Mouse (Mus musculus) limb, embryonic 12.5 days (tissue): ENCODE results near the gene Slc45a2. TPM values are rescaled to one million over a fixed set of nuclear protein-coding genes. Genes with fewer than 3 reads are reported as not detected.

Experiments
- ATAC-seq: fragments of 200-750 bp; cut with Nextera tagmentation; 2 replicates; pipeline ENCODE4 v1.8.0; 2017; ENCODE audit warnings: low read depth, moderate TSS enrichment; ENCODE audit not compliant: insufficient number of reproducible peaks, insufficient read depth, low FRiP score, low TSS enrichment
- H3K27ac ChIP-seq: fragments of 300-500 bp; sonication (generic); 2 replicates; pipeline ENCODE4 v1.5.1; 2016; ENCODE audit warnings: mild to moderate bottlenecking, moderate library complexity
- H3K27me3 ChIP-seq: fragments of 300-500 bp; sonication (generic); 2 replicates; pipeline ENCODE4 v1.6.1; 2016; ENCODE audit warnings: mild to moderate bottlenecking, moderate library complexity
- H3K36me3 ChIP-seq: fragments of 300-500 bp; sonication (generic); 2 replicates; pipeline ENCODE4 v1.6.1; 2016; ENCODE audit warnings: mild to moderate bottlenecking, moderate library complexity
- H3K4me1 ChIP-seq: fragments of 300-500 bp; sonication (generic); replicated peaks from 2 replicates; pipeline ENCODE4 v1.6.1; 2016
- H3K4me2 ChIP-seq: fragments of 300-500 bp; sonication (generic); 2 replicates; pipeline ENCODE4 v1.6.1; 2016; ENCODE audit warnings: mild to moderate bottlenecking, moderate library complexity
- H3K4me3 ChIP-seq: fragments of 300-500 bp; sonication (generic); replicated peaks from 2 replicates; pipeline ENCODE4 v1.5.1; 2016; ENCODE audit warnings: mild to moderate bottlenecking
- H3K9ac ChIP-seq: fragments of 300-500 bp; sonication (generic); replicated peaks from 2 replicates; pipeline ENCODE4 v1.6.1; 2016; ENCODE audit warnings: mild to moderate bottlenecking, moderate library complexity
- H3K9me3 ChIP-seq: fragments of 300-500 bp; sonication (generic); 2 replicates; pipeline ENCODE4 v1.6.1; 2016; ENCODE audit warnings: mild to moderate bottlenecking, moderate library complexity
- WGBS: fragments of 180-500 bp; shearing (Covaris S2); methylation state at CpG from one replicate; pipeline ENCODE4 v1.1.7; 2016; 5-methylcytosine and 5-hydroxymethylcytosine counted together
- polyA plus RNA-seq: library from polyadenylated mRNA; unstranded; fragments of >200 nt; fragmentation: Nextera tagmentation; extraction: Ambion mirVana; gene quantifications from 2 replicates; pipeline ENCODE4 v1.2.1, GENCODE M21; 2016

The Slc45a2 gene
- polyA plus RNA-seq, 1 experiment from 2014 or later, result 0.15 TPM

DNA sequence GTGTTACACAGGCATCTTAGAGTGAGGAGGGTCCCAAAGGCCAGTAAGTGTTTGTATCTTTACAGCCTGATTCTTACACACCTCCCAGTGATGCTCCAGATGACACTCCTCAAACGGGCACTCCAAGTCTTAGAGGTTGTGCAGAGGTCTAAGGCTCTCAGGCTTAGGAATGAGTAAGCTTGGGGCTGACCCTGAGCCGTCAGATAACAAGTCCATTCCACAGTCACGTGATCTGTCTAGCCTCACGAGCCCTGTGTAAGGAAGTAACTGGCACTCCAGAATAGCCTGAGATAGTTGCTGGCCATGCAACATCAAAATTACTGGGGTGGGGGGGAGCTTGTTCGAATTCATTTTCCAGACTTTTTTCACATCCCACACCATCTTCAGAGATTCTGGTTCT, 39.5 kb downstream of the Slc45a2 start:
- H3K27ac ChIP-seq, result no peak overlapping the region
- 47% methylated on average over 5 of the region's 5 CpGs for WGBS
- ATAC-seq, result no peak

DNA sequence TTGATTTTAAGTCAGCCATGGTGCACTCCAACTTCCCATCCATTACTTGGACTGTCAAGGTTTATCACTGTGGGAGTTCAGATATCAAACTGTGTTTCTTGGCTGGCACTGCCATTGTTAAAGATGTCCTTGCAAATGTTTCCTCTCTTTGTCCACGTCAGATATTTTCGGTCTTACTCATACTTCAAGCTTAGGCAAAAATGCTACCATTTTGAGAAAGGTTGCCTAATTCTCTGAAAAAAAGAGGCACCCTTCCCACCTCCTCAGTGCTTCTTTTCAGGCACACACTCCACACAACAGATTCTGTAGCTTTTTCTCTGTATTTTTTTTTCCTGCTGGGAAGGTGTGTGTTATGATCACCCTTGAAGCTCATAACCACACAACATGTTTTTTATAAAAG, 40.7 kb downstream of the Slc45a2 start:
- H3K9me3 ChIP-seq, result no peaks in the 10 kb centered on the region
- H3K27me3 ChIP-seq, result peaks cover 20% of the 10 kb centered on the region
- no peak overlapping the region for H3K4me2 ChIP-seq
- no peak overlapping the region for H3K4me3 ChIP-seq
- no peak overlapping the region for H3K9ac ChIP-seq
- 90% methylated on average over 2 of the region's 2 CpGs for WGBS
- no peak overlapping the region for H3K27ac ChIP-seq
- ATAC-seq, result no peak
- peaks cover 15% of the 10 kb centered on the region for H3K4me1 ChIP-seq
- H3K36me3 ChIP-seq, result no peaks in the 10 kb centered on the region

More for the DNA sequence above, 39.5 kb downstream of the Slc45a2 start:
- no peaks in the 10 kb centered on the region for H3K9me3 ChIP-seq
- no peaks in the 10 kb centered on the region for H3K36me3 ChIP-seq
- H3K4me2 ChIP-seq, result no peak overlapping the region
- peaks cover 31% of the 10 kb centered on the region for H3K27me3 ChIP-seq
- H3K9ac ChIP-seq, result no peak overlapping the region
- no peak overlapping the region for H3K4me3 ChIP-seq
- H3K4me1 ChIP-seq, result peaks cover 21% of the 10 kb centered on the region

DNA sequence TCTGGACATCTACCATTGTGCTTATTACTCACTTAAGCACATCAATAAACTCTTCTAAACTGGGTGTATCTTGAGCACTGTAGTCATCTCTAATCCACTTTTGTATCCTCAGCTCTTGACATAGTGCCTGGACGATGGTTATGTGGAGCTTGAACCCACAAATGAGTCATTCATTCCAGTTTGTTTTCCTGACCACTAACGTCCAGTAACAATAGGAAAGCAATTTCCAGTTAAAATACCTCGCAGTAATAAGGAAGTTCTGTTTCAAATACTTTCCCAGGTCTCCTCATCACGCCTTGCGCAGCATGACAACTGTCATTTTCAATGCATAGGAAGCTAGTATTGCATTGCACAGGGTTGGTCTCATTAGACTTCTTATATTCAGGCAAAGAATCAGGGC, 42.3 kb downstream of the Slc45a2 start:
- H3K27ac ChIP-seq, result no peak overlapping the region
- H3K4me1 ChIP-seq, result no peaks in the 10 kb centered on the region
- no peaks in the 10 kb centered on the region for H3K9me3 ChIP-seq
- H3K27me3 ChIP-seq, result peaks cover 4% of the 10 kb centered on the region
- H3K36me3 ChIP-seq, result no peaks in the 10 kb centered on the region
- WGBS, result 85% methylated on average over 5 of the region's 5 CpGs
- H3K9ac ChIP-seq, result no peak overlapping the region
- no peak overlapping the region for H3K4me2 ChIP-seq
- no peak for ATAC-seq
- H3K4me3 ChIP-seq, result no peak overlapping the region

DNA sequence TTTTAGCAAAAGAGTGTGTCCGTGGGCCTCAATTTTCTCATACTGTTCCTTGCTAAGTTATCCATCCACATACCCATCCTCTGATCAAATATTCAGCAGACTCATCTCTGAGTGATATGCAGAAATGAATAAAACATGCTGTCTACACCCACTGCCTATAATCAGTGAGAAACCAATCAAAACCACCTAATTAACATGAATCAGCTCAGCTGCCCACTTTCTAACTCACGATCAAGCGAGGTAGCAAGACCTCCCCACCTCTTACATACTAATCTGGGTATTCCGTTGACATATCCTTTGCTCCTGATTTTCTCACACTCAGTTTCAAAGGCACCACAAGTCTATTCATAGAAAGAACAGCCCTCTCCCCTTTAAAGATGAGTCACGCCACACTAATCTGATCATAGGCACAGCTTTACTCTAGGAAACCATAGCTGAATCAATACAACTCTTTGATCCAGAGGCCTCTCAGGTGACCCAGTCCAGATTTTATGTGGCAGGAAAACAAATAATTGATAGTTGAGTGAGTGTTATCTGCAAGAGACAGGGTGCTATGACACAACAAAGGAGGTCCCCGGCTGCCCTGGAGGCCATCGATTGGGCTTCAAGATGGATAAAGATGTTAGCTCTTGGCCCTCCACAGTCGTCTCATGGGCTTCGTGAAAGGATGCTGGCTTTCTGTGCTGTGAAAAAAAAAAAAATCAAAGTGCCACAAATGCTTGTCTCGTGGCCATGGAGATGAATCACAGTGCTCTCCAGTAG, 53.3 kb downstream of the Slc45a2 start:
- WGBS, result 88% methylated on average over 10 of the region's 10 CpGs
- no peak overlapping the region for H3K4me2 ChIP-seq

DNA sequence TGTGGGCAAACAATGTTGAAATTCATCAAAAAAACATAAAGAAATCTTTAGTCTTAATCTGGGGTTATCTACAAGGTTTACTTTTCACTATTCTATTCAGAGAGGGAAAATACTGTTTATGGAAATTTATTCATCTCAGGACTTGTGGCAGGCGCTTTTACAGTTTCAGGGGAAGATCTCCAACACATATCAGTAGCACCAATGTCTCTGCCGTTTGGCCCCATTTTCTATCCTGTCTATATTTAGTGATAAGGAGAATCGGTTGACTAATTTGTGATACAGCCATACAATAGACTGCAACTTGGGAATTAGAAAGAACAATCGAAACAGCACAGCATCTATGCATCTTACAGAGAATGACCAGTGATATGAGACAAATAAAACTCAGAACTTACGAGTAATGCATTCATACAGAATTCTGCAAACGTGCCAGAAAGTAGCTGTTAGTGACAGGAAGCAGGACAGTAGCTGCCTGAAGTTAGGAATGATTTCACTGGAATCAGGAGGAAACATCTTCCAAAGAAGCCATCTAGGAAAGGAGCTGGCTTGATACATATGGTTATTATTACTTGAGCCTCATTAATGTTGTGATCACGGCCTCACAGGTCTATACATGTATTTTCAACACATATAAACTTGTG, 54.0 kb downstream of the Slc45a2 start:
- H3K36me3 ChIP-seq, result no peaks in the 10 kb centered on the region
- no peaks in the 10 kb centered on the region for H3K9me3 ChIP-seq
- no peaks in the 10 kb centered on the region for H3K27me3 ChIP-seq
- H3K27ac ChIP-seq, result no peak overlapping the region
- H3K4me1 ChIP-seq, result no peaks in the 10 kb centered on the region
- no peak overlapping the region for H3K4me3 ChIP-seq
- no peak for ATAC-seq
- H3K4me2 ChIP-seq, result no peak overlapping the region
- 80% methylated on average over 7 of the region's 7 CpGs for WGBS
- H3K9ac ChIP-seq, result no peak overlapping the region

More for the DNA sequence above, 53.3 kb downstream of the Slc45a2 start:
- no peak for ATAC-seq
- Histone ChIP-seq H3K4me1 (no peaks in the 10 kb centered on the region), H3K27me3 (no peaks in the 10 kb centered on the region), H3K9me3 (no peaks in the 10 kb centered on the region), H3K36me3 (no peaks in the 10 kb centered on the region), H3K27ac (no peak overlapping the region), H3K4me3 (no peak overlapping the region), H3K9ac (no peak overlapping the region)

DNA sequence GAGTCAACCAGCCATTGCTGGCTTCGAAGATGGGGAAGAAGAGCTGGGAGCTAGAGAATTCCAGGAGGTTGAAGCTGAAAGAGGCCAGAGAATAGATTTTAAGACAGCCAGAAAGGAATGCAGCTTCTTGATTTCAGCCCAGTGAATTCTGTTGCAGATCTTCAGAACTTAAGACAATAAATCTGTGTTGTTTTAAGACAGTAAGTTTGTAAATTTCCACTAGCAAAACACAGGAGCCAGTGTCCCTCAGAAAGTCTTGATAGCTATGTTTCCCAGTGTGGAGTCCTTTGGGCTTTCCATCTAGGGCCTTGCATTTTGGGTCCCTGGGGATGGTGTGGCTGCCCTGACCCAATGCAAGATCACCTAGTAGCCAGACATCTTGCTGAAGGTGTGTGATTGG, 62.4 kb downstream of the Slc45a2 start:
- H3K9me3 ChIP-seq, result no peaks in the 10 kb centered on the region
- no peak overlapping the region for H3K27ac ChIP-seq
- H3K9ac ChIP-seq, result no peak overlapping the region
- no peak overlapping the region for H3K4me3 ChIP-seq
- 90% methylated on average over 1 of the region's 1 CpGs for WGBS
- H3K36me3 ChIP-seq, result no peaks in the 10 kb centered on the region
- H3K4me2 ChIP-seq, result no peak overlapping the region
- no peaks in the 10 kb centered on the region for H3K27me3 ChIP-seq
- ATAC-seq, result no peak
- H3K4me1 ChIP-seq, result peaks cover 20% of the 10 kb centered on the region

DNA sequence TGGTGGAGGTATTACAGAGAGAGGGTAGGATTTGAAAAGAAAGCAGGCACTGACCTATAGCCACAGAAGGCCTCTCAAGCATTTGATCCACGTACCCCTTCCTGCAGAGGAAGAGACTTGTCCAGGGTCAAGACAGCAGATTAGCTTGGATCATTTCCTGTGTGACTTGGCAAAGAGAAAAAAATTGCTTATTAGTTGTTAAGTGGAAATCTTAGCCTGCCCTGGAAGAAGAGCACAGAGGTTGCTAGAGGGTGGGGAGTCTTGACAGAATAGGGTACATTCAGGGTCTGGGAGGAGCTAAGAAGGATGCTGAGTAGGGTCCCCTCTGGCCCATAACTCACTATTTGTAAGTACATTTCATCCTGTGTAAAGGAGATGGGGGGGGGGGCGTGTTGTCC, 63.6 kb downstream of the Slc45a2 start:
- H3K9ac ChIP-seq, result peak overlapping the region; percentile 55
- no peaks in the 10 kb centered on the region for H3K9me3 ChIP-seq
- no peaks in the 10 kb centered on the region for H3K36me3 ChIP-seq
- 22% methylated on average over 2 of the region's 2 CpGs for WGBS
- peaks cover 21% of the 10 kb centered on the region for H3K4me1 ChIP-seq
- peak overlapping the region; percentile 87 for H3K27ac ChIP-seq
- ATAC-seq, result peak; percentile 60; the same call in 1 of the 2 replicates
- peak overlapping the region; percentile 66 for H3K4me2 ChIP-seq
- 0 out of 2 replicates have a peak overlapping the region, but pooled peaks have one; percentile 42 for H3K4me3 ChIP-seq
- H3K27me3 ChIP-seq, result no peaks in the 10 kb centered on the region

DNA sequence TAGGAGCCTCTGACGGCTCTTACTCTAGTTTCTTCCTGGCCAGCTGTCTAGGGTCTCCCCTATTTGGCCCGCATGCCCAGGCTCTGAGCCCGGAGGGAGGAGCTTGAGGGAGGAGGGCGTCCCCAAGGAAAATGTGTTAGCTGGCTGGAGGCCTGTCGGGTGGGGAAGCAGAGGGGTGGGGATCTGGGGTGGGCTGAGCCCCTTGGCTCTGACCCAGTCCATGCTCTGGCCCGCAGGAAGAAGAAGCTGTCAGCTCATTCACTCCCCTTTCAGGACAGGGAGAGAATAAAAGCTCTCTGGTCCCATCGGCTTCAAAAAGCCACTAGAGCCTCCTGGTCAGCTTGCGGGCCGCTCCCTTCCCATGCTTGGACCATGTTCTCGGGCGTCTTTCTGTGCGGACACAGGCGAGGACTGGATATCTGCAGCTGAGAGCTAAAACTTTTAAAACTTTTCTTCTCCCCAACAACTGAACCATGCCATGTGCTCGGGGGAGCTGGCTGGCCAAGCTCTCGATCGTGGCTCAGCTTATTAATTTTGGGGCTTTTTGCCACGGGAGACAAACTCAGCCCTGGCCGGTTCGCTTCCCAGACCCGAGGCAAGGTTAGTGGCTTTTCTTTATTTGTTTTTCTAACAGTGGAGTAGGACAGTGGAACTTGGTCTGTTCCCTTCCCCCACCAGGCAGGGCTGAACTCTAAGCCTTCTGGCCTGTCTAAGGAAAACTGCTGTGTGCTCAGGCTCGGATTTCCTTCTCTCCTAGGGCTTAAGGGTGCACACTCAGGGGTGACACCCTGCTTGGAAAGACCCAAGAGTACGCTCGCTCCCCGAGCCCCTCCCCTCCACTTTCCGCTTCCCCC, 64.3 kb downstream of the Slc45a2 start, which contains the start of gene Adamts12:
TSS of gene Adamts12 (plus strand) at position 233 of the 854 bp plus-strand sequence.
- no peaks in the 10 kb centered on the region for H3K36me3 ChIP-seq
- H3K27me3 ChIP-seq, result no peaks in the 10 kb centered on the region
- H3K27ac ChIP-seq, result peak within 1 kb of the TSS; percentile 87
- peak within 1 kb of the TSS; percentile 66 for H3K4me2 ChIP-seq
- H3K4me3 ChIP-seq, result peak within 1 kb of the TSS; percentile 42
- peak within 1 kb of the TSS; percentile 55 for H3K9ac ChIP-seq
- peaks cover 26% of the 10 kb centered on the region for H3K4me1 ChIP-seq
- no peaks in the 10 kb centered on the region for H3K9me3 ChIP-seq
- 2% methylated on average over 25 of the region's 25 CpGs for WGBS
- peak; percentile 85 for ATAC-seq

DNA sequence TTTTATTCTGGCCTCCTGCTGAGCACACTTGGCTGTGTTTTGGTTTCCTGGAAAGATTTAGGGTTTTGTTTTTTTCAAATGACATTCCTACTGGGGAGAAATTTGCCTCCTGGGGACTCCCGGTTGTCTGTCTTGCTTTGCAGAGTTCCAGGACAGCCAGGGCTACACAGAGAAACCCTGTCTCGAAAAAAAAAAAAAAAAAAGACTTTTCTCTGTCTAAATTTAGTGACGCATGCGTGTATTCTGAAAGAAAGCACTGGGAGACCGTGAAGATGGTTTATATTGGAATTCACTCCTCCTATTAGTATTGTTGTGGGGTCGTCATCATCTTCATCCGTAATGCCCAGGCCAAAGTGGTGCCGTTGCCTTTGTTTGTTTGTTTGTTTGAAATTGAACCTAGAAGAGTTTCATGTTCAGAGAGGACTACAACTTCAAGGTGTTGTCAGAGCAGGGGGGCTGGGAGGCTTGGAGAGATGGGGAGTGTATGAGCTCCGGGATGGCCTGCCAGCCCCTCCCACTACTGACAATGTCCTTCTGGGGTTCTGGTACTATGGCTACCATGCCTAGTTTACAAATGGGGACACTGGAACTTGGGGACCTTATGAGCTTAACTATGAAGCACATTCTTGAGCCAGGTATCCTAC, 65.1 kb downstream of the Slc45a2 start:
- peak overlapping the region; percentile 87 for H3K27ac ChIP-seq
- ATAC-seq, result no peak
- peak overlapping the region; percentile 55 for H3K9ac ChIP-seq
- WGBS, result 13% methylated on average over 9 of the region's 9 CpGs
- H3K4me2 ChIP-seq, result peak overlapping the region; percentile 66
- no peaks in the 10 kb centered on the region for H3K36me3 ChIP-seq
- no peaks in the 10 kb centered on the region for H3K9me3 ChIP-seq
- H3K27me3 ChIP-seq, result no peaks in the 10 kb centered on the region
- peaks cover 26% of the 10 kb centered on the region for H3K4me1 ChIP-seq
- H3K4me3 ChIP-seq, result peak overlapping the region; percentile 42

DNA sequence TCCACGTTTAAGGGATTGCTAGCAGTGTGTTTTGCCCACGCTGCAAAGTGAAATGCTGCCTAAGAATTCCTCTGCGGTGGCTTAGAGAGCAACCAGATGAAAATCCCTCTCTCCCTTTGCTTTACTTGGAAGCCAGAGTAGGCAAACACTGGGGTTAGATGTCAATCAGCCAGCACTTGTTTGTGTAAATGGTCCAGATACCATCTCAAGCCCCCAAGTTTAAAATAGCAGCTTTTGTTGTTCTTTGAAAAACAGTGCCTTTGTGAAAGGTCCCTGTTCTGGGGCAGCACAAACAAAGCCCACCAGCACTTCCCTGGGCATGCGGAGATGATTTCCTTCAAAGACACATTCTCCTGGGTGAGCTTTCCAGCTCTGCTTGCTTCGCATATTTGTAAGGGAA, 65.8 kb downstream of the Slc45a2 start:
- H3K27me3 ChIP-seq, result no peaks in the 10 kb centered on the region
- peaks cover 26% of the 10 kb centered on the region for H3K4me1 ChIP-seq
- ATAC-seq, result no peak
- H3K27ac ChIP-seq, result peak overlapping the region; percentile 87
- 22% methylated on average over 5 of the region's 5 CpGs for WGBS
- no peaks in the 10 kb centered on the region for H3K36me3 ChIP-seq
- H3K4me3 ChIP-seq, result peak overlapping the region; percentile 42
- H3K9me3 ChIP-seq, result no peaks in the 10 kb centered on the region
- H3K9ac ChIP-seq, result peak overlapping the region; percentile 50; the same call in 1 of the 2 replicates
- H3K4me2 ChIP-seq, result peak overlapping the region; percentile 66
